Mouse (Mus musculus) common myeloid progenitor, adult 5-6 weeks (primary cell): ENCODE data around the gene Ager. TPM values are rescaled to one million over a fixed set of nuclear protein-coding genes. Genes with fewer than 3 reads are reported as not detected.

Experiments used
- ATAC-seq: replicated peaks from 2 replicates; pipeline ENCODE4 v1.8.0; 2016; ENCODE audit warnings: low read depth, mild to moderate bottlenecking, moderate TSS enrichment, inconsistent platforms; ENCODE audit not compliant: poor library complexity, severe bottlenecking
- total RNA-seq: library from RNA; stranded (forward); fragments of 200-1000, 187-1606 nt; gene quantifications from 2 replicates; pipeline ENCODE4 v1.2.3, GENCODE M21; 2017

Gene Ager
- total RNA-seq, 1 experiment from 2014 or later, result 0.73 TPM

GRCm38 (mm10) chr17:34603375-34604060 is 5.9 kb downstream of the Ager start, which contains the start of gene Rnf5:
Gene Rnf5, minus strand, starts transcription at chr17:34603690.
- ATAC-seq, result peak; percentile 70

GRCm38 (mm10) chr17:34604061-34604508 is 6.4 kb downstream of the Ager start, which contains the start of gene Agpat1:
Gene Agpat1, plus strand, starts transcription at chr17:34604262.
- peak; percentile 72 for ATAC-seq

GRCm38 (mm10) chr17:34604511-34605237 is 7.0 kb downstream of the Ager start:
- no peak for ATAC-seq

GRCm38 (mm10) chr17:34605609-34606008 is 7.9 kb downstream of the Ager start:
- peak; percentile 29 for ATAC-seq

- ATAC-seq, result no peak
Measured at GRCm38 (mm10) chr17:34606186-34607039, 8.8 kb downstream of the Ager start.

- ATAC-seq, result no peak
Measured at GRCm38 (mm10) chr17:34607997-34608396, 10.3 kb downstream of the Ager start.

- ATAC-seq, result no peak
Measured at GRCm38 (mm10) chr17:34611050-34611449, 13.4 kb downstream of the Ager start.

- ATAC-seq, result peak; percentile 29
Measured at GRCm38 (mm10) chr17:34613054-34613645, 15.5 kb downstream of the Ager start.

- ATAC-seq, result no peak
Measured at GRCm38 (mm10) chr17:34613830-34614229, 16.2 kb downstream of the Ager start.

- ATAC-seq, result no peak
Measured at GRCm38 (mm10) chr17:34615871-34616270, 18.2 kb downstream of the Ager start, which contains the start of gene Egfl8. Gene Egfl8, minus strand, starts transcription at chr17:34615971.

- ATAC-seq, result peak; percentile 76
Measured at GRCm38 (mm10) chr17:34618999-34619398, 21.3 kb downstream of the Ager start.

- no peak for ATAC-seq
Measured at GRCm38 (mm10) chr17:34621006-34621405, 23.3 kb downstream of the Ager start.

- no peak for ATAC-seq
Measured at GRCm38 (mm10) chr17:34623161-34623560, 25.5 kb downstream of the Ager start.

- ATAC-seq, result no peak
Measured at GRCm38 (mm10) chr17:34624981-34625380, 27.3 kb downstream of the Ager start.

- no peak for ATAC-seq
Measured at GRCm38 (mm10) chr17:34626062-34626772, 28.6 kb downstream of the Ager start.

GRCm38 (mm10) chr17:34626773-34627092 is 29.1 kb downstream of the Ager start:
- ATAC-seq, result peak; percentile 37

GRCm38 (mm10) chr17:34627093-34627942 is 29.7 kb downstream of the Ager start:
- peak; percentile 63 for ATAC-seq

GRCm38 (mm10) chr17:34627943-34628643 is 30.4 kb downstream of the Ager start, which contains the start of gene Ppt2:
Gene Ppt2, minus strand, starts transcription at chr17:34628510.
- ATAC-seq, result no peak
